Mouse (Mus musculus): ENCODE results near the gene Gm47189. TPM values are rescaled to one million over a fixed set of nuclear protein-coding genes. Genes with fewer than 3 reads are reported as not detected.

The Gm47189 gene
- not detected in 4 replicates for total RNA-seq (2023)

GRCm38 (mm10) chr14:41772341-41772740 lies at the start of gene Gm47189:
Gene Gm47189 (minus strand): TSS chr14:41772441.

GRCm38 (mm10) chr14:41750514-41750913 lies 21.7 kb downstream of the Gm47189 start, which contains the start of gene Gm7929:
Gene Gm7929 (minus strand): TSS chr14:41750614.

Other genes starting within 250 kb of the Gm47189 start
- not detected in 4 replicates for gene Gm7970, start 216.9 kb downstream of the Gm47189 start, total RNA-seq (2023)
- gene 1700049E17Rik2, start 199.2 kb downstream of the Gm47189 start, total RNA-seq (2023): not detected in 4 replicates
- not detected in 4 replicates for gene Gm3072, start 147.8 kb downstream of the Gm47189 start, total RNA-seq (2023)
- not detected in 4 replicates for gene Gm3676, start 126.0 kb downstream of the Gm47189 start, total RNA-seq (2023)
- not detected in 4 replicates for gene Gm8068, start 70.6 kb downstream of the Gm47189 start, total RNA-seq (2023)
- gene Gm7929, start 21.8 kb downstream of the Gm47189 start, total RNA-seq (2023): not detected in 4 replicates
- not detected in 4 replicates for gene Gm7980, start 134.8 kb upstream of the Gm47189 start, total RNA-seq (2023)
- gene 1700049E17Rik1, start 152.5 kb upstream of the Gm47189 start, total RNA-seq (2023): not detected in 4 replicates
- not detected in 4 replicates for gene 1700024B05Rik, start 171.6 kb upstream of the Gm47189 start, total RNA-seq (2023)
- gene Gm6401, start 195.5 kb upstream of the Gm47189 start, total RNA-seq (2023): not detected in 4 replicates
- not detected in 4 replicates for gene Gm3543, start 210.9 kb upstream of the Gm47189 start, total RNA-seq (2023)

All from B cell, adult 62 days (primary cell).